Mouse (Mus musculus) heart, adult 8-10 months (tissue): ENCODE measurements around the gene Zfp345. TPM values are rescaled to one million over a fixed set of nuclear protein-coding genes. Genes with fewer than 3 reads are reported as not detected.
"Not testable (repeated sequence)": the region's sequence is repeated elsewhere in the genome, so short reads cannot be mapped to it uniquely, and the experiment has no call there.

Source experiments
- DNase-seq: peaks from one replicate; pipeline ENCODE4 v3.0.0; 2022; ENCODE audit warnings: low spot score
- total RNA-seq, 4 experiments: library from RNA; stranded (reverse); gene quantifications; 2 replicates each; pipeline ENCODE4 v1.2.4; 2022

The Zfp345 gene
- total RNA-seq: under 1 TPM; 0.16 to 0.53 (median 0.37) TPM

GRCm38 (mm10) chr2:150484939-150485778, at the start of gene Zfp345:
TSS of gene Zfp345 (minus strand) at chr2:150485091.
- DNase-seq: peak; percentile 1

DNA sequence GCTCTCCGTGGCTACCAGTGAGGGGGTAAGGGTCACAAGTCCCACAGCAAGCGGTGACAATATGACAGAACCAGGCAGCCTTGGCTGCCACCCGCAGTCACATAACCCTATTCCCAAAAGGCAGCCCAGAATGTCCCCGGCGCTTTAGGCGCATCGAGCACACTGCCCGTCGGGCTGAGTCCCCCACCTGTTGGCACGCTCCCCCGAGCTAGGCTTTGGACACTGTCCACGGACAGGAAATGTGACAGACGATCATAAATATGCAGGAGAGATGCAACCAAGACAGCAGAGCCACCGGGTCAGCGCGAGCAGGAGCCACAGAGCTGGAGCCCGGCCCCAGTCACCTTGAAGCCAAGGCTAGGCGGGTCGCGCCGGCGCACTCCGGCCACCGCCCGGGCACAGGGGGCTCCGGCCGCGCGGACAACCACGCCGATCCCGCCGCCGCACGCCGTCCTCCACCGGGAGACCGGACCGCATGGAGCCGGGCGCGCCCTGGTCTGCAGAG, 40.9 kb upstream of the Zfp345 start:
- DNase-seq: no peak

GRCm38 (mm10) chr2:150512837-150513236, 27.9 kb upstream of the Zfp345 start:
- no peak for DNase-seq

DNA sequence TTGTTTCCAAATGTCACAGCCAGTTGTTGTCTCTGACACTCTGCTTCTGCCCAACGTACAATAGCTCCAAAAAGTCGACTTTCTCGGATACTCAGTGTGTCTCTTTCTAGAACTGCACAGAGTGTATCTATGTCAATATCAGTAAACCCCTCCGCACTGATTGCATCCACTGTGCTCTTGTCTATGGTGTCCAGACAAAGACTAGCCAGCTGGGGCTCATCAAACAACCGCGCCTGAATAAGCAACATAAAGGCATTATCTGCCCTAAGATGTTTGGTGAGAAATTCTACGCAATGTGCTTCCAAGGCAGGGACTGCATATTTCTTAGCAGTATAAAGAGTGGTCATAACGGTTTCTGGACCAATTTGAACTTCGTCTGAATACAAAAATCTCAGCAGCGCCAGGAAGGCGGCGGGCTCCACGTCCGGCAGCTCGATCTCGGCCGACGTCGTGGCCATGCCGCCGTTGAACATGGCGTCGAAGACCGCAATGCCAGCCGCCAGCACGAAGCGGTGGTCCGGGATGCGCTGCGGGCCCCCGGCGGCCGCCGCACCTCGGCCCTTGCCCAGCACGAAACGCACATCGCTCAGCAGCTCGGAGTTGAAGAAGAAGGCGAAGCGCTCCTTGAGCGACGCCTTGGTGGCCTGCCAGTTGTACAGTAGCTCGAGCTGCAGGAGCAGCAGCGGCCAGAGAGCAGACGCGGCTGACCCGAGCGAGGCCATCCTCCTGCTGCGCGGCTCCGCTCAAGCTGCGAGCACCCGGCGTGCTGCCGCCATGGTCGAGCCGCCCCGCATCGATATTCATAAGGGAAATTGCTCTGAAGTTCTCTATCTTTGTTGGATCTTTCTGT, 15.5 kb upstream of the Zfp345 start:
- DNase-seq: not testable (repeated sequence)

GRCm38 (mm10) chr2:150493031-150493430, 8.1 kb upstream of the Zfp345 start:
- DNase-seq: no peak

DNA sequence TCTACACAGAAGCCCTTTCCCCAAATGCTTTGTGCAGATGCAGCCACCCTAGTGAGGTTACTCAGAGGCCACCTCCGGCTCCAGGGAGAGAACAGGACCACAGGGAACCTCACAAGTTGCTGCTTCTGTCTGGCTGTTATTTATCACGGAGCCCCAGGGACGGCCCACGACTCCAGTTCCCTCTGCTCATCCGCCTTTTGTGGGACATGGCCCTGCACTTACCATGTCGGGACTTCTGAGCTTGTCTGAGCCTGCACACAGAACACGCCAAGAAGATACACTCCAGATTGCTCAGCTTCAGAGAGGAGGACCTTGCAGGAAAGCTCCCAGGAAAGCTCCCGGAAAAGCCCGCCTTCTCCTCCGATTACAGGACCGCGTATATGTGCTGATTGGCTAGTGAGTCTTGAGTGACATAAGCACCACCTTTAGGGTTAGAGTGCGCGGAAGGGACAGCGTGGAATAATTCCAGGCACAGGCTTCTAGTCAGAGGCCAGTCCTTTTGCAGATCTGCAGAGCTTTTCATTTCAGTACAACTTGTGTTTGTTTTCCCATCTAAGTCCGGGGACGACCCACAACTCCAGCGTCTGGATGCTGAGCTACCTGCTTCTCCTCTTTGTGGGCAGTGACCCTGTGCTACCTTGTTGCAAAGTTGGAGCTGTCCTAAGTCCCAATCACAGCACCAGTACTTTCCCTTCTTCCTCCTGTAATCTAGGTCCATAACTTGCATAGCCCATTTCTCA, 33.5 kb downstream of the Zfp345 start, which contains the start of gene Zfp442:
Gene Zfp442, minus strand, starts transcription at position 307 of the 740 bp plus-strand sequence.
- DNase-seq: peak; percentile 80

- not testable (repeated sequence) for DNase-seq
Observed at GRCm38 (mm10) chr2:150439084-150439483, 45.8 kb downstream of the Zfp345 start.

Other genes starting within 250 kb of the Zfp345 start
- 1 to 10 TPM; 1.7 to 2.2 (median 2.0) TPM for gene Gm21994, start 229.5 kb downstream of the Zfp345 start, total RNA-seq
- gene Gm14124, start 227.6 kb downstream of the Zfp345 start, total RNA-seq: under 1 TPM in 2 of 4 experiments, not detected in 2; 0.11 to 0.16 TPM
- gene Gm10130, start 161.4 kb downstream of the Zfp345 start, total RNA-seq: 1 to 10 TPM; 1.2 to 4.7 (median 1.4) TPM
- 1 to 10 TPM; 2.1 to 3.1 (median 2.5) TPM for gene 3300002I08Rik, start 122.3 kb downstream of the Zfp345 start, total RNA-seq
- gene Zfp442, start 33.6 kb downstream of the Zfp345 start, total RNA-seq: 1 to 10 TPM; 6.4 to 8.4 (median 7.9) TPM
- gene Cst7, start 85.3 kb upstream of the Zfp345 start, total RNA-seq: not detected
- 10 to 100 TPM; 46.6 to 68.1 (median 52.7) TPM for gene Apmap, start 123.5 kb upstream of the Zfp345 start, total RNA-seq
- 100 to 1,000 TPM; 259 to 343 (median 275) TPM for gene Acss1, start 183.4 kb upstream of the Zfp345 start, total RNA-seq
- under 1 TPM; 0.09 to 0.13 (median 0.12) TPM for gene Vsx1, start 204.3 kb upstream of the Zfp345 start, total RNA-seq